Mouse (Mus musculus) G1E (cell line): ENCODE results near the gene Gm10401.

Experiments used
- CTCF ChIP-seq: IDR thresholded peaks from 2 replicates; pipeline ENCODE4 v1.5.1; 2012; ENCODE audit warnings: low read depth, low read length, inconsistent platforms, mixed read lengths
- GATA1 ChIP-seq: IDR thresholded peaks from 2 replicates; pipeline ENCODE4 v1.6.1; 2012; ENCODE audit warnings: borderline replicate concordance, low read length, inconsistent platforms, mixed read lengths
- POLR2AphosphoS5 ChIP-seq: IDR thresholded peaks from 2 replicates; pipeline ENCODE4 v1.6.1; 2012; ENCODE audit warnings: low read depth, low read length, inconsistent platforms; ENCODE audit not compliant: insufficient replicate concordance
- TAL1 ChIP-seq: conservative IDR thresholded peaks from 2 replicates; pipeline ENCODE4 v1.6.1; 2012; ENCODE audit warnings: low read depth, low read length, inconsistent platforms, mixed read lengths

- TF ChIP-seq CTCF: no peak
- no peak for TF ChIP-seq GATA1
- TF ChIP-seq TAL1: no peak
- no peak for TF ChIP-seq POLR2AphosphoS5
Measured at GRCm38 (mm10) chr5:115063391-115063790, 34.7 kb downstream of the Gm10401 start.
